Mouse (Mus musculus): ENCODE data around the gene Phf14.
A peak's percentile ranks its signal among the peaks of the same experiment; 100 is the strongest.
"Not testable (repeated sequence)": the region's sequence is repeated elsewhere in the genome, so short reads cannot be mapped to it uniquely, and the experiment has no call there.

Gene Phf14

GRCm38 (mm10) chr6:11907269-11908032 is at the start of gene Phf14, which contains the start of gene Ndufa4:
Phf14 (plus strand) TSS chr6:11907809.
Ndufa4 (minus strand) TSS chr6:11907497.
- peak; percentile 90 for DNase-seq (ENCODE audit: low spot score)

DNA sequence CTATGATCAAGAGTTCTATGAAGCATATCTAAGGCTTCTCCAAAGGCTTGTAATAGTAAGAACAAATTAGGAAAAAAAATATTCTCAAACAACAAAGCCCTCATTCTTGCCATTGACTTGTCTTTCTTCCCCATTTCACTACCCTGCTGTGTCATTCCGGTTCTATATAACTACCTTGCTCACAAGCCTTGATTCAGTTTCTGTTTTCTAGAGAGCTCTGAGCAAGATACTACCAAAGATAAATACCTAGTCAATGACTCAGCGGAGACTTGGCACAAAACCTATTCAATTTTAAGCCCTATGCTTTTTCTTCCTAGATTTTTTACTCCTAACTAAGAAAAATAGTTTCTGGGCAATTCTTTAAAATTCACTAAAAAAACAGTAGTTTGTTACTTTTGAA is 32.2 kb upstream of the Phf14 start:
- DNase-seq (ENCODE audit: low spot score), result not testable (repeated sequence)

- no peak for DNase-seq (ENCODE audit: low spot score)
Observed at GRCm38 (mm10) chr6:11900809-11901310, 6.7 kb upstream of the Phf14 start.

GRCm38 (mm10) chr6:11906890-11907268 is 730 bp upstream of the Phf14 start:
- DNase-seq (ENCODE audit: low spot score), result no peak

GRCm38 (mm10) chr6:11908170-11908569 is 561 bp downstream of the Phf14 start:
- no peak for DNase-seq (ENCODE audit: low spot score)

- peak; percentile 86 for DNase-seq (ENCODE audit: low spot score)
Observed at GRCm38 (mm10) chr6:11925496-11926041, 18.0 kb downstream of the Phf14 start.

GRCm38 (mm10) chr6:11926082-11926595 is 18.5 kb downstream of the Phf14 start:
- DNase-seq (ENCODE audit: low spot score), result peak; percentile 34

DNA sequence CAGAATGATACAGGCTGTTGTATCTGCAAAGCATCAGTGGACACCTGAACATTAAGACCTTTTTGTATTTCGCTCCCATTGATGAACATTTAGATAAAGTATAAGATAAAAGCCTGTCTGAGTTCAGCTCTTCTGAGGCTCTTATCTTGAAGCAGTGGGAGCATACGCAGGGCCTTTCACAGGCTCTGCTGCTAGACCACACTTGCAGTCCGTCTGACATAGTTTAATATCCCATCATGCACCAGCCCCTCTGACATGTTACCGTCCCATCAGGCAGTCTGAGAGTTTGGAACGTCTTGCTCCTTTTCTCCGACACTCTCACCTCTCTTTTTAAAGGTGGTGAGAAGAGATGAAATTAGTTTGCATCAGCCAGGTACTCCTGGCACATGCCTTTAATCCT is 19.9 kb downstream of the Phf14 start:
- no peak for DNase-seq (ENCODE audit: low spot score)

- DNase-seq (ENCODE audit: low spot score), result no peak
Observed at GRCm38 (mm10) chr6:11933403-11933802, 25.8 kb downstream of the Phf14 start.

DNA sequence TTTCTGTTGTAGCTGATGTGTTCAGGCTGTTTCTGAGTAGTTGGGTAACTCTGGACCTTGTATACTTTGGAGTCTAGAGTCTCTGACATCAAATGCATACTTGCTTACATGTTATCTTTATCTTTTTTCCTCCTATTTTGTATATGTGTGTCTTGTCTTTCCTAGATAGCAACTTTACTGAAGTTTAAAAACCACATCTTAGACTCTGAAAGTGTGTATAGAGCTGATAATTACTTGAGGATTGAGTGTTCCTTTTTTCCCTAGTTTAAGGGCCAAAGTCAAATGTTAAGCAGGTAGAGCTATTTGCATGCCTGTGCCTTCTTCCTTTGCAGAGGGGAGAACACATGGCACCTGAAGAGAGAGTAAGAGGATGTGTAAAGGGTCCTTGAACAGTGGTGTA is 33.3 kb downstream of the Phf14 start:
- DNase-seq (ENCODE audit: low spot score), result no peak

GRCm38 (mm10) chr6:11942089-11942488 is 34.5 kb downstream of the Phf14 start:
- no peak for DNase-seq (ENCODE audit: low spot score)

DNA sequence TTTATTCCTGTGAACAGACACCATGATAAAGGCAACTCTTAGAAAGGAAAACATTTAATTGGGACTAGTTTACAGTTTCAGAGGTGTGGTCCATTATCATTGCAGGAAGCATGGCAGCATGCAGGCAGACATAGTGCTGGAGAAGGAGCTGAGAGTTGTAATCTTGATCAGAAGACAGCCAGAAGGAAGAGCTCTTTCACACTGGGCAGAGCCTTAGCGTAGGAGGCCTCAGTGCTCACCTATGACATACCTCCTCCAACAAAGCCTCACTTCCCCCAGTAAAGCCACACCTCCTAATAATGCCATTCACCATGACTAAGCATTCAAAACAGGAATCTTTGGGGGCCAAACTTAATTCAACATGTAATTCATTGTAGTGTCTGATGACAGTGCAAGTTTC is 40.5 kb downstream of the Phf14 start:
- no peak for DNase-seq (ENCODE audit: low spot score)

DNA sequence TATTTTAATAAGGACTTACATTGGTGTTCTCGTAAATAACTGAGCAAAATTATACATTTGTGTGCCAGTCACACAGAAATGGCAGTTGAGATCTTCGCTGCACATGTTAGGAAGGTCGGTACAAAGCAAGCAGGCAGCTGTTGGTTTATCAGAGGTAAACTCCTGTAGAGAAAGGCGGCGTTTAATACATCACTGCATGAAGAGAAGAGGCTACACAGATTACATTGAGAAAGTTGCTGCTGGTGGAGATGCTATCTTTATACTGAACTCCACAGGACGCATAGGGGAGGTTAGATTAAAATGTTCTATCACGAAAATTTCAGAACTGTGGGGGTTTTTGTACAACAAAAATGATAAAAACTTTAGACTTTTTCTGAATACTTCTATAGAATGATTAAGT is 52.6 kb downstream of the Phf14 start:
- DNase-seq (ENCODE audit: low spot score), result no peak

- no peak for DNase-seq (ENCODE audit: low spot score)
Observed at GRCm38 (mm10) chr6:11993782-11994181, 86.2 kb downstream of the Phf14 start.

GRCm38 (mm10) chr6:11998576-11998975 is 91.0 kb downstream of the Phf14 start:
- DNase-seq (ENCODE audit: low spot score), result peak; percentile 43

GRCm38 (mm10) chr6:11999506-11999905 is 91.9 kb downstream of the Phf14 start:
- no peak for DNase-seq (ENCODE audit: low spot score)

DNA sequence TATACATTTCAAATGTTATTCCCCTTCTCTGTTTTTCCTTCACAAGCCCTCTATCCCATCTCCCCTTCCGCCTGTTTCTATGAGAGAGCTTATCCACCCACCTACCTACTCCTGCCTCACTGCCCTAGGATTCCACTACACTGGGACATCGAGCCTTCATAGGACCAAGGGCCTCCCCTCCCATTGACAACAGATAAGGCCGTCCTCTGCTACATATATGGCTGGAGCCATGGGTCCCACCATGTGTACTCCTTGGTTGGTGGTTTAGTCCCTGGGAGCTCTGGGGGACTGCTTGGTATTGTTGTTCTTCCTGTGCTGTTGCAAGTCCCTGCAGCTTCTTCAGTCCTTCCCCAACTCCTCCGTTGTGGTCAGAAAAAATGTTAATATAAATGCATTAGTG is 97.8 kb downstream of the Phf14 start:
- no peak for DNase-seq (ENCODE audit: low spot score)

GRCm38 (mm10) chr6:12006001-12006400 is 98.4 kb downstream of the Phf14 start:
- DNase-seq (ENCODE audit: low spot score), result no peak

DNA sequence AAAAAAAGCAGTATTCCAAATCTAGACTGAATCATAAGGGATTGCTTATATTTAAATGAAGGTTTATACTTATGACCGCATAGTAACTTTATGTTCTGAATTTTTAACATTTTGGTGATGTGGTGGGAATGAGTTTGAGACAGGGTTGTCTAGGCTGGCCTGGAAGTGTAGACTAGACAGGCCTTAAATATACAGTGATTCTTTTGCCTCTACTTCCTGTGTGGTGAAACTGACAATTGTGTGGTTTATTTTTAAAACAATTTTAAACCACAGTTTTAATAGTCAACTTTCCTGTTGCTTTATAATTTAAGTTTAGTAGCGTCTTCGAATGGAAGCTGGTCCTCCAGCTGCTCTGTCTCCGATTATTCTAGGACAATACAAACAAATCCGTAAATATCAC is 104.5 kb downstream of the Phf14 start:
- DNase-seq (ENCODE audit: low spot score), result no peak

DNA sequence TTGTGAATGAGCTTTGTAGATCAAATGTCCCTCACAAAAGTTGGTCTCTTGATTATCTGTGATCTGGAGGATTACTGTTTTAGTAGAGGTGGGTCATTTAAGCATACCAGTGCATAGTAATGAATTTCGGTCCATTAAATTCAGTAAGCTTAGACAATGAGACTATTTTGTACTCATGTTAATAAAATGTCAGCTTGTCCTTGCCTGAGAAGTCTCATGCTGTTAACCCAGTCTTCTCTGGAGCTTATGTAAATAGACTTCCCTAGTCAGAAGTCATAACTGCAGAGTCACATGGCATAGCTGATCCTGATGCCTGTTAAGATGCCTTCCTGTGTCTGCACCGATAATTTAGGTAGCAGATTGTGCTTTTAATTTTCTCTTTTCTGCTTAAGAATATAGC is 106.4 kb downstream of the Phf14 start:
- no peak for DNase-seq (ENCODE audit: low spot score)

- DNase-seq (ENCODE audit: low spot score), result no peak
Observed at GRCm38 (mm10) chr6:12014733-12015132, 107.1 kb downstream of the Phf14 start.

- DNase-seq (ENCODE audit: low spot score), result no peak
Observed at GRCm38 (mm10) chr6:12019736-12020135, 112.1 kb downstream of the Phf14 start.

- no peak for DNase-seq (ENCODE audit: low spot score)
Observed at GRCm38 (mm10) chr6:12020156-12020555, 112.5 kb downstream of the Phf14 start.

Data from ovary, postnatal 36 days (tissue).